Comparison of ENCODE assay signal across 11 mouse cellular contexts in the genomic region with DNA sequence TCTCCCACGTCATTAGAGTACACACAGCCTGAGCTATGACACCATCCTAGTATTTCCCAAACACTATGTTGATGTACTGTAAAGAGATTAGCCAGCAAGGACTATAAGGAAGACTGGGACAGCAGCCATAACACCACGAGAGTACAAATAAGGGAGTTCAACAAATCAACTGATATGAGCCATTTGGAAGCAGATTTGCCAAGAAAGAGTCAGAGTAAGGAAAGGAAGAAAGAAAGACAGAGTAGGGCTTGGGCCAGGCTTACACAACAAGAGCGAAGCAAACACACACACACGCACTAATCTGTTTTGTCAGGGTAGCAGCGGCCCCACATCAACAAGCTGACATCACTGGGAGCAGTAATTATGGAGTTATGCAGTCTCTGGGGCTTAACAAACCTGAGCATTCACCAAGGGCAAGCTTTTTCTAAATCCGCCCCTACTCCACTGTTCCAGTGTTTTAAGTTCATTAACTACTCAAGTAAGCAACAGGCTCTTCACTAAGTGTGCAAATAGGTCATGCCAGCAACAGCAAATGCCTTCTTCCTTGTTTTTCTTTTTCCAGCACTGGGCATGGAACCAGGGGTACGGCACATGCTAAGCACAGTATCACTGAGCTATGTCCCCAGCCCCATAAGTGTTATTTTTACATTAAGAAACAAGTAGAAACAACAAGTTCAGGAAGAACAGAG.
DNase-seq lines count a peak whose midpoint lies in the region; ATAC-seq and TF ChIP-seq lines count a peak whose summit lies in the region.
"Had no signal": no experiment of that assay in that cellular context is flagged by ENCODE, and none has a peak within 500 bp of the region (broad histone marks: within the 10 kb centered on the region; RNA-seq: fewer than 3 reads in every experiment).

No protein-coding gene starts in this region.

- no peak for TF ChIP-seq EP300 in heart, adult 2 months (IDR thresholded peaks at IDR 0.05; ENCODE audit: insufficient read depth, low read depth, low read length)

- ATAC-seq in heart, embryonic 13.5 days (ENCODE audit: extremely low read depth, insufficient number of reproducible peaks, low FRiP score, low TSS enrichment) = no peak
- ATAC-seq in stomach, embryonic 14.5 days (ENCODE audit: insufficient number of reproducible peaks, insufficient read depth, low FRiP score, low read depth) = no peak
- ATAC-seq in intestine, embryonic 15.5 days = no peak

- intact Hi-C loops in heart, adult 2 months (cut with DNase I) = no loop called here

- TF ChIP-seq CTCF in heart, adult 2 months (IDR thresholded peaks at IDR 0.05) = no peak

- no peaks in the 10 kb centered on the region for H3K27me3 ChIP-seq in heart, adult 2 months (ENCODE audit: control insufficient read depth, insufficient read depth, low read length)
- no peaks in the 10 kb centered on the region for H3K27me3 ChIP-seq in heart, embryonic 13.5 days (replicated peaks)
- no peaks in the 10 kb centered on the region for H3K27me3 ChIP-seq in stomach, embryonic 14.5 days (ENCODE audit: control insufficient read depth, insufficient read depth, low read length)
- H3K27me3 ChIP-seq in intestine, embryonic 15.5 days (replicated peaks) = no peaks in the 10 kb centered on the region

- H3K4me2 ChIP-seq in heart, embryonic 13.5 days = no peak overlapping the region
- H3K4me2 ChIP-seq in stomach, embryonic 14.5 days (replicated peaks; ENCODE audit: low read depth, low read length) = no peak overlapping the region
- H3K4me2 ChIP-seq in intestine, embryonic 15.5 days (replicated peaks) = no peak overlapping the region

- no peaks in the 10 kb centered on the region for H3K79me2 ChIP-seq in heart, adult 2 months (replicated peaks; ENCODE audit: control insufficient read depth, insufficient read depth, low read length)

- 64% methylated on average over 7 of the region's 7 CpGs for WGBS in heart, adult 2 months
- 60% methylated on average over 7 of the region's 7 CpGs for WGBS in heart, embryonic 13.5 days
- 61% methylated on average over 7 of the region's 7 CpGs for whole genome bisulfite sequencing in stomach, embryonic 14.5 days
- WGBS in intestine, embryonic 15.5 days = 69% methylated on average over 7 of the region's 7 CpGs

- H3K4me1 ChIP-seq in heart, adult 2 months (ENCODE audit: control insufficient read depth, insufficient read depth, low read length) = peaks cover 4% of the 10 kb centered on the region
- H3K4me1 ChIP-seq in heart, embryonic 13.5 days = peaks cover 49% of the 10 kb centered on the region
- peaks cover 32% of the 10 kb centered on the region for H3K4me1 ChIP-seq in stomach, embryonic 14.5 days (ENCODE audit: control insufficient read depth, insufficient read depth, low read length)
- peaks cover 7% of the 10 kb centered on the region; the same call in 1 of the 2 replicates for H3K4me1 ChIP-seq in intestine, embryonic 15.5 days (replicated peaks)

- peak in 1 of 2 experiments; percentile 26 for DNase-seq in heart, adult 2 months
- no peak for DNase-seq in heart, adult 8-10 months (ENCODE audit: low spot score)
- peak; percentile 34 to 44 for DNase-seq in lung, adult 18-20 months
- no peak for DNase-seq in lung, postnatal 14 days
- no peak for DNase-seq in spleen, postnatal 14 days (ENCODE audit: low spot score in 2 of 2)
- DNase-seq: adrenal gland, postnatal 25 days; cerebellum, adult 9-11 months; kidney, postnatal 36 days had no signal

- no peak overlapping the region for H3K9ac ChIP-seq in heart, adult 2 months (ENCODE audit: low read depth, low read length)
- no peak overlapping the region for H3K9ac ChIP-seq in heart, embryonic 13.5 days
- no peak overlapping the region for H3K9ac ChIP-seq in stomach, embryonic 14.5 days (replicated peaks; ENCODE audit: low read depth, low read length)
- H3K9ac ChIP-seq in intestine, embryonic 15.5 days = no peak overlapping the region

- H3K9me3 ChIP-seq in heart, embryonic 13.5 days = no peaks in the 10 kb centered on the region
- H3K9me3 ChIP-seq in stomach, embryonic 14.5 days (ENCODE audit: control insufficient read depth, low read depth, low read length) = no peaks in the 10 kb centered on the region
- no peaks in the 10 kb centered on the region for H3K9me3 ChIP-seq in intestine, embryonic 15.5 days

- no peak overlapping the region for H3K4me3 ChIP-seq in heart, adult 2 months
- no peak overlapping the region for H3K4me3 ChIP-seq in heart, embryonic 13.5 days
- no peak overlapping the region for H3K4me3 ChIP-seq in stomach, embryonic 14.5 days (ENCODE audit: low read depth, low read length)
- H3K4me3 ChIP-seq in intestine, embryonic 15.5 days (replicated peaks) = no peak overlapping the region

- H3K27ac ChIP-seq in heart, adult 2 months = peak overlapping the region; percentile 2; the same call in 1 of the 2 replicates
- peak overlapping the region; percentile 63 for H3K27ac ChIP-seq in heart, embryonic 13.5 days (replicated peaks)
- peak overlapping the region; percentile 68 for H3K27ac ChIP-seq in stomach, embryonic 14.5 days (ENCODE audit: low read length)
- H3K27ac ChIP-seq in intestine, embryonic 15.5 days = no peak overlapping the region

- TF ChIP-seq POLR2A in heart, adult 2 months (IDR thresholded peaks at IDR 0.05; ENCODE audit: insufficient read depth, low read depth, low read length) = no peak

- no peaks in the 10 kb centered on the region for H3K36me3 ChIP-seq in heart, adult 2 months (ENCODE audit: control insufficient read depth, insufficient read depth, low read length)
- no peaks in the 10 kb centered on the region for H3K36me3 ChIP-seq in heart, embryonic 13.5 days
- no peaks in the 10 kb centered on the region for H3K36me3 ChIP-seq in stomach, embryonic 14.5 days (ENCODE audit: control insufficient read depth, insufficient read depth, low read length)
- H3K36me3 ChIP-seq in intestine, embryonic 15.5 days = no peaks in the 10 kb centered on the region

Comparison
In these comparisons a context has a peak if more than half of its experiments do, and no peak if none do; other contexts are left out.
1. DNase-seq: peak in lung, adult 18-20 months (2 of 2); none in heart, adult 8-10 months (single experiment), lung, postnatal 14 days (single experiment) and spleen, postnatal 14 days (0 of 2).